Mouse (Mus musculus): ENCODE results near the gene Scin. TPM values are rescaled to one million over a fixed set of nuclear protein-coding genes. Genes with fewer than 3 reads are reported as not detected.

Scin gene
- polyA plus RNA-seq, 1 experiment from 2014 or later = 0.57 TPM

DNA sequence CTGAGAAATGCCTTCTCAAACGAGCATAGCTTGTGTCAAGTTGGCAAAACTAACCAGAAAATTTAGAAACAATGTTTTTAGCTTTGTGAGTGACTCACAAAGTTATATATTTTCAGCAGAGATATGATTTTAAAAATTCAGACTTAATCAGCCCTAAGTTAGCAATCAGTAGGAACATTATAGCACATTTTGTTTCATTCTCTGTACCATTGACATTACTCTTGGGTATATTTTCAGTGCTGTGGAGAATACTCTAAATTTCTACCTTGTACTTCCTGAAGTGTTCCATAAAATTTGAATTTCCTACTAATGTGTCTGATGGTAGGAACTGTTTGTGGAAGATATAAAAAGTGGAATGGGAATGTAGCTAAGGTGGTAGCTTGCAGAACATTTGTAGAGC lies 87.0 kb downstream of the Scin start:
- no peaks in the 10 kb centered on the region for H3K9me3 ChIP-seq (ENCODE audit: control insufficient read depth, low read length)
- WGBS = 64% methylated on average over 1 of the region's 1 CpGs
- no peaks in the 10 kb centered on the region for H3K36me3 ChIP-seq (ENCODE audit: control insufficient read depth, insufficient read depth, low read length)
- ATAC-seq (ENCODE audit: low FRiP score) (no peak), DNase-seq (ENCODE audit: low spot score) (no peak)
- no peak overlapping the region for H3K27ac ChIP-seq (ENCODE audit: low read depth, low read length)
- no peak overlapping the region for H3K9ac ChIP-seq (ENCODE audit: low read depth, low read length)
- H3K4me3 ChIP-seq (ENCODE audit: low read depth, low read length) = no peak overlapping the region
- H3K4me2 ChIP-seq (replicated peaks; ENCODE audit: low read depth, low read length) = no peak overlapping the region
- H3K27me3 ChIP-seq (ENCODE audit: control insufficient read depth, insufficient read depth, low read length) = no peaks in the 10 kb centered on the region
- H3K4me1 ChIP-seq (replicated peaks; ENCODE audit: control insufficient read depth, insufficient read depth, low read length) = no peaks in the 10 kb centered on the region

DNA sequence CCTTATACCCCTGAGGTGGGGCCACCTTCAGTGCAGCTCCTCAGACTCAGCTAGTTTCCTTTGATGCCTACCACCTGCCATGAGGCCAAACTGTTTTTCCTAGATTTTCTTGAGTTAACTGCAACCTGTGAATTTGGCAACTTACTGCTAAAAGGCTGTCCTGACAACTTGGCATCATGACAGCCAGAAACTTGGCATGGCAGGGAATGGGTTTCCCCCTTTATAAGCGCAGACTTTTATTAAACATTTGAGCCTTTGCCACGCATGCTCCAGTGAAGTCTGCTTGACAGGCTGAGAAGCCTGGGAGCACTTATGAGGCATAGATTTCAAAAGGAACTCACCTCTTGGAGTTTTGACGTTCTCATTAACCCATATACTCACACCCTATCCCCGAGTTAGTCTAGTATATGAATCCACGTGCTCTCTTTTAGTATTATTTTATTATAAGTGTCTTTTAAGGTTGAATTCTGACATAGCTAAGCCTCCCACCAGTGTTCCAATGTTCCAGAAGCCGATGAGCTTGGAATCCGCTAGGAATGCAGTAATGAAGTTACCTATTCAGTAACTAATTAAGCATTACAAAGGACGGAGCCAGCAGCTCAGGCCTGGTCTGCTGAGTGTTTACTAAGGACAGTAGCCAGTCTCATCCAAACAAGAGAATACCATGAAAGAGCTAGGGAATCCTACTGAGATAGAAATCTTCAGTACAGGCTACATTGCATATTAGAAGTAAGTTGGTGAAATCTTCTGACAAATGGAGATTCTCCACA lies 90.0 kb downstream of the Scin start:
- Histone ChIP-seq H3K36me3 (ENCODE audit: control insufficient read depth, insufficient read depth, low read length) (no peaks in the 10 kb centered on the region), H3K4me1 (replicated peaks; ENCODE audit: control insufficient read depth, insufficient read depth, low read length) (no peaks in the 10 kb centered on the region), H3K4me3 (ENCODE audit: low read depth, low read length) (no peak overlapping the region), H3K9me3 (ENCODE audit: control insufficient read depth, low read length) (no peaks in the 10 kb centered on the region), H3K27me3 (ENCODE audit: control insufficient read depth, insufficient read depth, low read length) (no peaks in the 10 kb centered on the region), H3K27ac (ENCODE audit: low read depth, low read length) (no peak overlapping the region), H3K9ac (ENCODE audit: low read depth, low read length) (no peak overlapping the region), H3K4me2 (replicated peaks; ENCODE audit: low read depth, low read length) (no peak overlapping the region)
- DNase-seq (ENCODE audit: low spot score) (no peak), ATAC-seq (ENCODE audit: low FRiP score) (no peak)
- 86% methylated on average over 8 of the region's 8 CpGs for WGBS

DNA sequence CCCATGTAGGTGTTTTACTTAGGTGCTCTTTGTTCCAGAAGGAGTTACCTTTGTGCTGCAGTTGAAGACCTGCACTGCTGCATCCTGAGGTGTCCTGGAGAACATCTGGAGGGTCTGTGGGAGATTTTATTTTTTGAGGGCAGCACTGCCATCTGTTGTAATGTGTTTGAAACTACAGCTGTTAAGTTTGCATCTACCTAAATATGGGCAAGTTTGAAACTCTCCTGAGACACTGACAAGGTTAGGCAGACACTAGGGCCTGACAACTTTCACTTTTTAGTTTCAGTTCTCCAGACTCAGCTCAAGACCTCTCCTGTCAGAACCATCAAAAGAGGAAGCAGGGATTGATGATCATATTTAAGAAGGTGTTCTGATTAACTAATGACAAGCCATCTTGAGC lies 94.0 kb downstream of the Scin start:
- H3K9me3 ChIP-seq (ENCODE audit: control insufficient read depth, low read length) = no peaks in the 10 kb centered on the region
- DNase-seq (ENCODE audit: low spot score) (peak; percentile 60), ATAC-seq (ENCODE audit: low FRiP score) (no peak)
- H3K36me3 ChIP-seq (ENCODE audit: control insufficient read depth, insufficient read depth, low read length) = no peaks in the 10 kb centered on the region
- H3K4me2 ChIP-seq (replicated peaks; ENCODE audit: low read depth, low read length) = no peak overlapping the region
- no peaks in the 10 kb centered on the region for H3K4me1 ChIP-seq (replicated peaks; ENCODE audit: control insufficient read depth, insufficient read depth, low read length)
- no peak overlapping the region for H3K9ac ChIP-seq (ENCODE audit: low read depth, low read length)
- no peak overlapping the region for H3K27ac ChIP-seq (ENCODE audit: low read depth, low read length)
- H3K4me3 ChIP-seq (ENCODE audit: low read depth, low read length) = no peak overlapping the region
- no peaks in the 10 kb centered on the region for H3K27me3 ChIP-seq (ENCODE audit: control insufficient read depth, insufficient read depth, low read length)

DNA sequence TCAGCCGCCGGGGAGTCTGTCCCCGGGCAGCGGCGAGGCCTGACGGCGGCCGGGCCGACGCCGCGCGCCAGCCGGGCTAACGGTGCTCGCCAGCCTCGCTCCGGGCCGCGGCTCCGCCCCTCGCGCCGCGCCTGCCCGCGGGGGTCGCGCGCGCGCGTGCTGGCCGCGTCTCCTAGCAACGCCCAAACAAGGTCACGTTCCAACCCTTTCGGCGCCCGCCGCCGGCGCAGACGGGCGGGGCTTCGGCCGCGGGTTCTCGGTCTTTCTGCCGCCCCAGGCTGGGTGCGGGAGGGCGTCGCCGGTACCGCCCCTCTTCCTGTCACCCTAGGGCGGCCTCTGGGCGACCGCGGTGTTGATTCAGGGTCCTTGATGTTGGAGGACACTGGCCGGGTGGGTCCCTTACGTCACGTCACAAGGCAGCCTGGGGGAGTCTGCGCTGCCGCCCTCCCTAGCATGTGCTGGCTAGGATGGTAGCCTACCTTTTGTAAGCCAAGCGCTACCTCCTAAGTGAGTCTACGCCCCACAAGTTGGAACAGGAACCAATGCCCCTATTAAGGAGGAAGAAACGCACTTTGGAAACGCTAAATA lies 96.1 kb downstream of the Scin start, which contains the start of gene Arl4a:
Arl4a (minus strand) TSS at position 150 of the 588 bp plus-strand sequence.
- peak within 1 kb of the TSS; percentile 66 for H3K4me3 ChIP-seq (ENCODE audit: low read depth, low read length)

DNA sequence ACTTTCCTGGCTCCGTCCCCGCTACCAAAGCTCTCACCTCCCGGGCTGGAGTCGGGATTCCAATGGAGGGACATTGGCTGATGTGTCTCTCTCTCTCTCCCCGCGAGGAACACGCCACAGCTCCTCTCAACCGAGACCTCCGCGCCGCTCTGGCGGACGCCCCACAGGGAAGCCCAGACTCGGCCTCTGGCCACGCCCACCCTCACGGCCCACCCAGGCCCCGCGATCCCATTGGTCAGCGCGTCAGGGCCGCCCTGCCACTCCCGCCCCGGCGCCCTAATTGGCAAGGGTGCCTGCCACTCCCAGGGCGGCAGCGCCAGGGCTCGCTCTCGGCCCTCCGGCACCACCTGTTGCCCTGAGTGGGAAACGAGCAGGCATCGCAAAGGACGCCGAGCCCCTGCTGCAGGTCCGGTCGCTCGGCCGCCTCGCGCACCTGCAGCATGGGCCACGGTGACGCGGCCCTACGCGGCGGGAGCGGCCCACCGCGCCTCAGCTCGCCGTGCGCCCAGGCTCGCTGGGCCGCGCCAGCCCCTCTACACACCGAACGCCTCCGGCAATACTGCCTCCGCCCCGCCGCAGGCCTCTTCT lies 96.7 kb downstream of the Scin start:
- H3K9me3 ChIP-seq (ENCODE audit: control insufficient read depth, low read length) = no peaks in the 10 kb centered on the region
- peak overlapping the region; percentile 60 for H3K4me2 ChIP-seq (replicated peaks; ENCODE audit: low read depth, low read length)
- H3K27me3 ChIP-seq (ENCODE audit: control insufficient read depth, insufficient read depth, low read length) = no peaks in the 10 kb centered on the region
- DNase-seq (ENCODE audit: low spot score) = peak; percentile 98
- H3K36me3 ChIP-seq (ENCODE audit: control insufficient read depth, insufficient read depth, low read length) = no peaks in the 10 kb centered on the region
- no peaks in the 10 kb centered on the region for H3K4me1 ChIP-seq (replicated peaks; ENCODE audit: control insufficient read depth, insufficient read depth, low read length)
- peak; percentile 99 for ATAC-seq (ENCODE audit: low FRiP score)
- peak overlapping the region; percentile 77 for H3K27ac ChIP-seq (ENCODE audit: low read depth, low read length)
- H3K9ac ChIP-seq (ENCODE audit: low read depth, low read length) = peak overlapping the region; percentile 74
- peak overlapping the region; percentile 66 for H3K4me3 ChIP-seq (ENCODE audit: low read depth, low read length)
- WGBS = under 1% methylated on average over 36 of the region's 60 CpGs

More for the DNA sequence above, 96.1 kb downstream of the Scin start, which contains the start of gene Arl4a:
- H3K27ac ChIP-seq (ENCODE audit: low read depth, low read length) = peak within 1 kb of the TSS; percentile 77
- no peaks in the 10 kb centered on the region for H3K27me3 ChIP-seq (ENCODE audit: control insufficient read depth, insufficient read depth, low read length)
- WGBS = under 1% methylated on average over 43 of the region's 68 CpGs
- no peaks in the 10 kb centered on the region for H3K4me1 ChIP-seq (replicated peaks; ENCODE audit: control insufficient read depth, insufficient read depth, low read length)
- DNase-seq (ENCODE audit: low spot score) (peak; percentile 91), ATAC-seq (ENCODE audit: low FRiP score) (peak; percentile 91)
- H3K9me3 ChIP-seq (ENCODE audit: control insufficient read depth, low read length) = no peaks in the 10 kb centered on the region
- H3K36me3 ChIP-seq (ENCODE audit: control insufficient read depth, insufficient read depth, low read length) = no peaks in the 10 kb centered on the region
- peak within 1 kb of the TSS; percentile 74 for H3K9ac ChIP-seq (ENCODE audit: low read depth, low read length)
- H3K4me2 ChIP-seq (replicated peaks; ENCODE audit: low read depth, low read length) = peak within 1 kb of the TSS; percentile 60

DNA sequence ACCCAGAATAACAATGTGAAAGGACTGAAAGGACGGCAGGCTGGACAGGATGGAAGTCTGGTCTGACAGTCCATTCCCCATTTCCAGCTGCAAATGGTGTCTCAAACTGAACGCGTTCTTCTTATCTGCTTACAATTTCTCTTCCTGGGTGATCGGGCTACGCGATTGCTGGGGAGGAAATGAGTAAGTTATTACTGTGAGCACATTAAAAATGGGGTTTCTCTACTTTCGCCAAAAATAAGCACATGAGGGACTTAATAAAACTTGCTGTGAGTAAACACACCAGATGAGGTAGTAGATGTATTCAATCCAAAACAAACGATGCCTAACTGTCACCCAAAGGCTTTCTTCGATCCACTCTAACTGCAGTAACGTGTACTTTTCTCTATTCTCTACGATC lies 97.4 kb downstream of the Scin start:
- Histone ChIP-seq H3K27ac (ENCODE audit: low read depth, low read length) (peak overlapping the region; percentile 70; the same call in 1 of the 2 replicates), H3K27me3 (ENCODE audit: control insufficient read depth, insufficient read depth, low read length) (no peaks in the 10 kb centered on the region), H3K4me2 (replicated peaks; ENCODE audit: low read depth, low read length) (peak overlapping the region; percentile 60), H3K4me1 (replicated peaks; ENCODE audit: control insufficient read depth, insufficient read depth, low read length) (no peaks in the 10 kb centered on the region), H3K9ac (ENCODE audit: low read depth, low read length) (peak overlapping the region; percentile 74), H3K9me3 (ENCODE audit: control insufficient read depth, low read length) (no peaks in the 10 kb centered on the region), H3K36me3 (ENCODE audit: control insufficient read depth, insufficient read depth, low read length) (no peaks in the 10 kb centered on the region), H3K4me3 (ENCODE audit: low read depth, low read length) (peak overlapping the region; percentile 66)
- 4% methylated on average over 11 of the region's 11 CpGs for WGBS
- DNase-seq (ENCODE audit: low spot score) (peak; percentile 38), ATAC-seq (ENCODE audit: low FRiP score) (no peak)

DNA sequence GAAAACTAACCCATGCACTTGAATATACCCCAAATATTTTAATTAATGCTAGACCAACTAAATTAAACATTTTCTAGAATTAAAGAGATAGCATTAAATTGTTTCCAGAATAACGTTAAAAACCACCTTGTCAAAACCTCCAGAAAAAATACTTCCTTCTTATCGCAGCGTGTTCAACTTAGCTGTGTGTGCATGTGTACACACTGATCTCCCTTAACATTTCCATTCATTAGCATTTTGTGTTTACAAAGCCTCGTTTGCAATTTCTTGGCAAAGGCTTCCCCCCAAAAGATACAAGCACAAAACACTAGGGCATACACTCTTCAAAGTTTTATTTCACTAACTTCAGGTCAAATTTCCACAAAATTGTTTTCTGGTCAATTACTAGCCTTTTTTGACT lies 98.5 kb downstream of the Scin start:
- DNase-seq (ENCODE audit: low spot score) (no peak), ATAC-seq (ENCODE audit: low FRiP score) (no peak)
- no peaks in the 10 kb centered on the region for H3K9me3 ChIP-seq (ENCODE audit: control insufficient read depth, low read length)
- no peaks in the 10 kb centered on the region for H3K4me1 ChIP-seq (replicated peaks; ENCODE audit: control insufficient read depth, insufficient read depth, low read length)
- H3K27me3 ChIP-seq (ENCODE audit: control insufficient read depth, insufficient read depth, low read length) = no peaks in the 10 kb centered on the region
- H3K27ac ChIP-seq (ENCODE audit: low read depth, low read length) = no peak overlapping the region
- H3K4me3 ChIP-seq (ENCODE audit: low read depth, low read length) = peak overlapping the region; percentile 66
- no peak overlapping the region; the same call in 1 of the 2 replicates for H3K9ac ChIP-seq (ENCODE audit: low read depth, low read length)
- WGBS = 86% methylated on average over 4 of the region's 4 CpGs
- H3K36me3 ChIP-seq (ENCODE audit: control insufficient read depth, insufficient read depth, low read length) = no peaks in the 10 kb centered on the region
- peak overlapping the region; percentile 60 for H3K4me2 ChIP-seq (replicated peaks; ENCODE audit: low read depth, low read length)

DNA sequence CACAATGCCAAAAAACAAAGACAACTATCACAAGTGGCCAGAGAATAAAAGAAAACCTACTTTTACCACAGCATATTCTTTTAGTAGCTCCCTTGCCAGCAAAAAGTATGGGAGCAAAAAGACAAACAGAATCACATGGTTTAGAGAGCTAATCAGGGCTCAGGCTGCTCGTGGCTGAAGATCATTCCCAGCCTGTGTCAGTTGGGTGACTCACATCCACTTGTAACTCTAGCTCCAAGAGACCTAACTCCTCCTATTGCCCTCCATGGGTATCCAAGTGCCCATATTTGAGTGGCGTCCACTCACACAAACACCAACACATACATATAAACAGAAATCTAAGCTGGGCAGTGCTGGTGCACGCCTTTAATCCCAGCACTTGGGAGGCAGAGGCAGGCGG lies 104.8 kb downstream of the Scin start:
- no peaks in the 10 kb centered on the region for H3K36me3 ChIP-seq (ENCODE audit: control insufficient read depth, insufficient read depth, low read length)
- no peaks in the 10 kb centered on the region for H3K9me3 ChIP-seq (ENCODE audit: control insufficient read depth, low read length)
- H3K4me3 ChIP-seq (ENCODE audit: low read depth, low read length) = no peak overlapping the region
- H3K27me3 ChIP-seq (ENCODE audit: control insufficient read depth, insufficient read depth, low read length) = no peaks in the 10 kb centered on the region
- no peaks in the 10 kb centered on the region for H3K4me1 ChIP-seq (replicated peaks; ENCODE audit: control insufficient read depth, insufficient read depth, low read length)
- H3K4me2 ChIP-seq (replicated peaks; ENCODE audit: low read depth, low read length) = no peak overlapping the region
- WGBS = 83% methylated on average over 4 of the region's 4 CpGs
- no peak overlapping the region for H3K27ac ChIP-seq (ENCODE audit: low read depth, low read length)
- H3K9ac ChIP-seq (ENCODE audit: low read depth, low read length) = no peak overlapping the region
- DNase-seq (ENCODE audit: low spot score) = no peak
- no peak for ATAC-seq (ENCODE audit: low FRiP score)

All from hindbrain, embryonic 11.5 days (tissue).